Mouse (Mus musculus) intestine, postnatal 0 days (tissue): ENCODE results near the gene Cstad. TPM values are rescaled to one million over a fixed set of nuclear protein-coding genes. Genes with fewer than 3 reads are reported as not detected.

ENCODE experiments used
- ATAC-seq: fragments of 200-750 bp; cut with Nextera tagmentation; 2 replicates; pipeline ENCODE4 v1.8.0; 2017; ENCODE audit warnings: mild to moderate bottlenecking, moderate TSS enrichment, moderate library complexity
- H3K27ac ChIP-seq: fragments of 300-500 bp; sonication (generic); 2 replicates; pipeline ENCODE4 v1.5.1; 2014; ENCODE audit warnings: mild to moderate bottlenecking, low read depth, low read length, moderate library complexity
- H3K27me3 ChIP-seq: fragments of 300-500 bp; sonication (generic); replicated peaks from 2 replicates; pipeline ENCODE4 v1.6.1; 2014; ENCODE audit warnings: low read length, mixed read lengths; ENCODE audit not compliant: control insufficient read depth, insufficient read depth
- H3K36me3 ChIP-seq: fragments of 300-500 bp; sonication (generic); 2 replicates; pipeline ENCODE4 v1.6.1; 2014; ENCODE audit warnings: mild to moderate bottlenecking, moderate library complexity; ENCODE audit not compliant: control insufficient read depth, insufficient read depth
- H3K4me1 ChIP-seq: fragments of 300-500 bp; sonication (generic); replicated peaks from 2 replicates; pipeline ENCODE4 v1.6.1; 2014; ENCODE audit warnings: antibody characterized with exemption, low read length, mixed read lengths; ENCODE audit not compliant: control insufficient read depth, insufficient read depth
- H3K4me2 ChIP-seq: fragments of 300-500 bp; sonication (generic); replicated peaks from 2 replicates; pipeline ENCODE4 v1.6.1; 2014; ENCODE audit warnings: low read depth, mild to moderate bottlenecking, moderate library complexity
- H3K4me3 ChIP-seq: fragments of 300-500 bp; sonication (generic); 2 replicates; pipeline ENCODE4 v1.5.1; 2014; ENCODE audit warnings: low read depth, low read length
- H3K9ac ChIP-seq: fragments of 300-500 bp; sonication (generic); 2 replicates; pipeline ENCODE4 v1.6.1; 2014; ENCODE audit warnings: mild to moderate bottlenecking, low read depth, low read length
- H3K9me3 ChIP-seq: fragments of 300-500 bp; sonication (generic); 2 replicates; pipeline ENCODE4 v1.6.1; 2016; ENCODE audit warnings: mixed run types; ENCODE audit not compliant: control insufficient read depth
- CTCF ChIP-seq: sonication (generic); IDR thresholded peaks from 2 replicates; pipeline ENCODE4 v1.5.1; 2016; ENCODE audit warnings: low read depth, mild to moderate bottlenecking, control low read depth, antibody characterized with exemption, moderate library complexity
- WGBS: fragments of 180-500 bp; shearing (Covaris S2); extraction: QIAGEN DNeasy Blood & Tissue Kit; methylation state at CpG from one replicate; pipeline ENCODE4 v1.1.7; 2014; 5-methylcytosine and 5-hydroxymethylcytosine counted together
- polyA plus RNA-seq: library from polyadenylated mRNA; unstranded; fragments of >200 nt; fragmentation: Nextera tagmentation; extraction: Ambion mirVana; gene quantifications from 2 replicates; pipeline ENCODE4 v1.2.1, GENCODE M21; 2015

The Cstad gene
- 0.53 and 0.63 TPM in 2 replicates for polyA plus RNA-seq

- no peak for ATAC-seq
Observed at GRCm38 (mm10) chr2:30594641-30595379, at the start of gene Cstad. Cstad (plus strand) TSS chr2:30595040.

DNA sequence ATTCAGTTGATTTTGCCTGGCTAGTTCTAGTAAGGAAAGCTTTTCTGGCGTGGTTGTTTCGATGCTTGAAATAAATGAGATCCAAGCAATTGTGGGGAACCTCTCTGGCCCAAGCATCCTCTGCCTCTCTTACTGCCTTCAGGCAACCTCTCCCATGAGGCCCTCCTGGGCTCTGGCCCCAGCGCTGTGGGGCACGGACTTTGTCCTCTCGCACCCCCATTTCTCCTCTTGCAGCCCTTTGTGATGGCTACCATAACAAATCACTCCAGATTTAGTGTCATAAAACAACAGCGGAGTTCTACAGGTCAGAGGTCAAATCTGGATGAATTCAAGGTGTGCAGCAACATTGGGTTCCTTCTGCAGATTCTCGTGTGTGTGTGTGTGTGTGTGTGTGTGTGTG is 49.1 kb upstream of the Cstad start:
- no peak overlapping the region for H3K4me3 ChIP-seq
- H3K27ac ChIP-seq = no peak overlapping the region
- no peak overlapping the region for H3K9ac ChIP-seq
- no peaks in the 10 kb centered on the region for H3K36me3 ChIP-seq
- 22% methylated on average over 7 of the region's 7 CpGs for WGBS
- no peaks in the 10 kb centered on the region for H3K27me3 ChIP-seq
- H3K9me3 ChIP-seq = no peaks in the 10 kb centered on the region
- no peak for TF ChIP-seq CTCF
- peak overlapping the region; percentile 57 for H3K4me2 ChIP-seq
- H3K4me1 ChIP-seq = peaks cover 12% of the 10 kb centered on the region; the same call in 1 of the 2 replicates
- peak; percentile 61 for ATAC-seq

More at GRCm38 (mm10) chr2:30594641-30595379, at the start of gene Cstad:
- Histone ChIP-seq H3K27ac (peak within 1 kb of the TSS; percentile 69), H3K4me2 (peak within 1 kb of the TSS; percentile 68), H3K9me3 (no peaks in the 10 kb centered on the region), H3K4me3 (peak within 1 kb of the TSS; percentile 43), H3K4me1 (no peaks in the 10 kb centered on the region), H3K36me3 (no peaks in the 10 kb centered on the region), H3K9ac (peak within 1 kb of the TSS; percentile 46), H3K27me3 (no peaks in the 10 kb centered on the region)
- peak; percentile 40; the same call in 1 of the 2 replicates for TF ChIP-seq CTCF
- WGBS = 3% methylated on average over 38 of the region's 39 CpGs

DNA sequence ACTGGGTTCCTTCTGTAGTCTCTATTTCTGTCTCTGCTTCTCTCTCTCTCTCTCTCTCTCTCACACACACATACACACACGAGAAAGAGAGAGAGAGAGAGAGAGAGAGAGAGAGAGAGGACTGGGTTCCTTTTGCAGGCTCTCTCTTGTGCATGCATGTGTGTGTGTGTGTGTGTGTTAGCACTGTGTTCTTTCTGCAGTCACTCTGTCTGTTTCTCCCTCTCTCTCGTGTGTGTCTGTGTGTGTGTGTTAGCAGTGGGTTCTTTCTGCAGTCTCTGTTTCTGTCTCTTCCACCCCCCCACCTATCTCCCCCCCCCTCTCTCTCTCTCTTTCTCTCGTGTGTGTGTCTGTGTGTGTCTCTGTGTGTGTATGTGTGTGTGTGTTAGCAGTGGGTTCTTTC is 48.6 kb upstream of the Cstad start:
- Histone ChIP-seq H3K27ac (no peak overlapping the region), H3K4me2 (no peak overlapping the region), H3K9ac (no peak overlapping the region), H3K4me1 (peaks cover 12% of the 10 kb centered on the region; the same call in 1 of the 2 replicates), H3K4me3 (no peak overlapping the region), H3K9me3 (no peaks in the 10 kb centered on the region), H3K27me3 (no peaks in the 10 kb centered on the region), H3K36me3 (no peaks in the 10 kb centered on the region)
- TF ChIP-seq CTCF = no peak
- 47% methylated on average over 2 of the region's 3 CpGs for WGBS
- ATAC-seq = no peak

GRCm38 (mm10) chr2:30547455-30548217 is 47.2 kb upstream of the Cstad start:
- H3K9ac ChIP-seq = no peak overlapping the region
- no peaks in the 10 kb centered on the region for H3K36me3 ChIP-seq
- peak overlapping the region; percentile 24; the same call in 1 of the 2 replicates for H3K4me2 ChIP-seq
- no peaks in the 10 kb centered on the region for H3K27me3 ChIP-seq
- ATAC-seq = peak; percentile 77
- WGBS = 50% methylated on average over 19 of the region's 19 CpGs
- H3K4me1 ChIP-seq = peaks cover 12% of the 10 kb centered on the region; the same call in 1 of the 2 replicates
- no peak for TF ChIP-seq CTCF
- H3K9me3 ChIP-seq = no peaks in the 10 kb centered on the region
- peak overlapping the region; percentile 55; the same call in 1 of the 2 replicates for H3K27ac ChIP-seq
- no peak overlapping the region for H3K4me3 ChIP-seq

- no peak for ATAC-seq
- WGBS = 69% methylated on average over 5 of the region's 5 CpGs
- Histone ChIP-seq H3K9ac (no peak overlapping the region), H3K36me3 (no peaks in the 10 kb centered on the region), H3K27me3 (no peaks in the 10 kb centered on the region), H3K27ac (no peak overlapping the region), H3K4me1 (peaks cover 3% of the 10 kb centered on the region; the same call in 1 of the 2 replicates), H3K4me3 (no peak overlapping the region), H3K9me3 (no peaks in the 10 kb centered on the region), H3K4me2 (no peak overlapping the region)
- TF ChIP-seq CTCF = no peak
Observed at GRCm38 (mm10) chr2:30551579-30551978, 43.3 kb upstream of the Cstad start.
